Mouse (Mus musculus) adipocyte (in vitro differentiated cells): Measurements from ENCODE around the gene Rai14.
"Not testable (repeated sequence)": the region's sequence is repeated elsewhere in the genome, so short reads cannot be mapped to it uniquely, and the experiment has no call there.

ENCODE experiments used
- DNase-seq: peaks from one replicate; pipeline ENCODE4 v3.0.0-alpha.2; 2016; ENCODE audit warnings: low spot score

Rai14 gene

GRCm38 (mm10) chr15:10609107-10609506 lies 105.3 kb downstream of the Rai14 start:
- DNase-seq = no peak

GRCm38 (mm10) chr15:10608508-10609098 lies 105.8 kb downstream of the Rai14 start:
- no peak for DNase-seq

DNA sequence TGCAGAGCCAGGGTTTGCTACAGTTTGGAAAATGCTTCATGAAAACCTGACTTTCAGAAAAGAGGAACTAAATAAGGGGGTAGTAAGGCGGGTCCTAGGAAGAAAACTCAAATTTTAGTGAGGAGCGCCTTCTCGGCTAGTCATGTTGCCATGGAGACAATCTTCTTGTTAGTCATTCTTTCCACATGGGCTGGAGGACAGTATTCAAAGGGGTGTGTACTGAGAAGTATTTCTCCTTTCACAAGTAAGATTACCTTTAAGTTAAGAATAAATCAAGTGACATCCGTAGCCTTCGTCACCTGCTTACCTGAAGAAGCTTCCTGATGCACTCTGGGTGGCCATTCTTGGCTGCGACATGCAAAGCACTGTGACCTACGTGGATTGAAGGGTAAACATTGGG lies 115.0 kb downstream of the Rai14 start:
- DNase-seq = no peak

DNA sequence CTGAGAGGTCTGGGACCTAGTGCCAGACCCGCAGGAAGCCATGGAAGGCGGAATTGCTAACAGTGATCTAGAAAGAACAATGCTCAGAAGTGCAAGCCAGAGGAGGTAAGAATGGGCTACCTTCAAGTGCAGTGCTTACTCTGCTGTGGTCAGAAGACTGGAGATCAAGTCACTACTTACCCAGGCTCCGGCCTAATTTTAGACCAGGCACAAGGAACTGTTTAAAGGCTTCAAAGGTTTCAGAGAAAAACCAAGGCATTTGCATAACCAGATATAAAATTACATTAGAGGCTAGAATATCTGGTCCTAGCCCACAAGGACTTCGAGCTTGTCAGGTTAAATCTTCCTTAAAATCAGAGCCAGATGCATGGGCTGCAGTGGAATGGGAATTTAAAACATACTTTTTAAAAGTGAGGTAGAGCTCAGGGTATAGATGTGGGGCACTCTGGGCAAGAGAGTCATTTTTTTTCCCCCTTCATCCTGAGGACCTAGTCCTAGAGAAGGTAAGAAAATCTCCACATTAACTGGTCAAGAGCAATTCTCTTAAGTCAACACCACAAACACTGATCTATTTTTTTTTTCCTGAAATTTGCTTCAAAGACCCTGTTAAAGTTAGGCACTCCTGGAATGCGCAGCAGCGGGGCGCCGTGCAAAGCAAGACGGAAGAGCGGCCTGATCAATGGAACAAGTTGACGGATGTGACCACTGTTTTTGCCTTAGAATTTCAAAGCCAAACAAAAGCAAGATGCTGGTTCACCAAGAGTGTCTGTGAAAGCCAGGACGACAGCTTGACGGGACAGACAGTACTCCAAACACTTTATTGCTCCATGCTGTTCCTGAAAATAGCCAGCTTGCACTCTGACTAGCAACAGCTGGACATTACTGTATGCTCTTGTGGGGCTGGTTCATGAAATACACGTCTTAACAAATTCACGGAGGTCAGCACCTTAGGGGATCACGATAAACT lies 115.9 kb downstream of the Rai14 start:
- DNase-seq = no peak

- DNase-seq = no peak
Observed at GRCm38 (mm10) chr15:10596871-10597270, 117.6 kb downstream of the Rai14 start.

DNA sequence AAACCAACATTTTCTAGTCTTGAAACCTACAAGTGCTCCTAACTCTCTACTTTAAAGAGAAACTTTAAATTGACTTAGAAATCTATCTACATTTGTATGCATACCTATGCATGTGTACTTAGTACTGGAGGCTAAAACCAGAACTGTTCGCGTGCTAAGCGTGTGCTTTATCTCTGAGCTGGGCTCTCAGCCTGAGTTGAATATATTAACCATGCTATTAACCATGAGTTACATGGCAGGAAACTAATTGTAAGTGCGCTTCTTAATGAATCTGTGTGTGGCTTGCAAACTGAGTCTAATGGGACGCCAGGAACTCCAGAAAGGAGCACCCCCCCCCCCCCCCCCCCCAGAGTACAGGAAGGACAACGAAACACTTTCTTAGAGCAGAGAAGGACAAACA lies 119.0 kb downstream of the Rai14 start:
- DNase-seq = no peak

GRCm38 (mm10) chr15:10594910-10595309 lies 119.5 kb downstream of the Rai14 start:
- no peak for DNase-seq

DNA sequence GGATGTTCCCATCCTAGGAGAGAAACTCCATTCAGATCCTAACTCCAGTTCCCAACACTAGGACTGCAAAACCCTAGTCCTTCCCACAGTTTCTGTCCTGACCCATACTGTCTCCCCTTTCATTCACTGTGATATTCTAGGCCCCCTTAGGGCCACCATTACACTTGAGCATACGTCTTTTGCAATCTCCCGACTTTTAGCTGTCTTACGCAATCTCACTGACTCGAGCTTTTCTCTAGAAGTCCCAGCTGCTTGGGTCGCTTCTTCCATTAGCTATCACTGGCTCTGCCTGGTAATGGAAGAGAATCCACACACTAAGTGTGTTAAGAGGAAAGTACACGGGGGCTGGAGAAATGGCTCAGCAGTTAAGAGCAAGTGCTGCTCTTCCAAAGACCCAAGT lies 121.3 kb downstream of the Rai14 start:
- peak; percentile 36 for DNase-seq

GRCm38 (mm10) chr15:10586565-10586964 lies 127.9 kb downstream of the Rai14 start:
- DNase-seq = no peak

DNA sequence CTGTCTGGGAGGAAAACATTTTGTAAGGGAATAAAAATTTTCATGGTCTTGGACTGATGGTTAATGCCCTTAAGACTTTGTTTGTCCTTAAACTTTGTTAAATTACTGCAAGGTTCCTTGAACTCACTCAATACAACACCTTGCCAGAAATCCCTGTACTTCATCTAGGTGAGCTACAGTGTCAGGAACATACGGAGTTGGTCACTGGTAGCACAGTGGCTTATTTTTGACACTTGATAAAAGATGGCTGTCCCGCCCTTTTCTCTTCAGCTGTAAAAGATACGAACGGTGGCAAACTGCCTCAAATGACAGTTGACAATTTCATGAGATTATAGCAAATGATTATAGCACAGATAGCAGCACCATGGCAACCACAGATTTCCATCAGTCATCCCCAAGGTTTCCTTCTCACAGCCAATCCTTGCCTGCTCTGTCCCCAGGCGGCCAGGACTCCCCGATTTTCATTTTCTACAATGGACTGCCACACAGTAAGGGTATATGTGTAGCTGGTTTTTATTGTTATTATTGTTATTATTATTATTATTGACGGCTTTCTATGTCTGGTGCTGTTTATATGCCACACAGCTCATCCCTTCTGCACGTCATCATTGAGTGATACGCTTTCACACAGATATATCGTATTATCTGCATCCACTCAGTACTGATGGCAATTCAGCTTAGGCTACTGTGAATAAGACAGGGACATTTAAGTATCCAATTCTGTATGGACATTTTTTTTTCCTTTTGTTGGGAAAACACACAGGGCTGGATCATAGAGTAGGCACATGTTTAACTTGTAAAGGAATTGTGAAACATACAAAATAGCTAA lies 129.9 kb downstream of the Rai14 start:
- DNase-seq = no peak

- peak; percentile 72 for DNase-seq
Observed at GRCm38 (mm10) chr15:10583408-10583807, 131.0 kb downstream of the Rai14 start.

DNA sequence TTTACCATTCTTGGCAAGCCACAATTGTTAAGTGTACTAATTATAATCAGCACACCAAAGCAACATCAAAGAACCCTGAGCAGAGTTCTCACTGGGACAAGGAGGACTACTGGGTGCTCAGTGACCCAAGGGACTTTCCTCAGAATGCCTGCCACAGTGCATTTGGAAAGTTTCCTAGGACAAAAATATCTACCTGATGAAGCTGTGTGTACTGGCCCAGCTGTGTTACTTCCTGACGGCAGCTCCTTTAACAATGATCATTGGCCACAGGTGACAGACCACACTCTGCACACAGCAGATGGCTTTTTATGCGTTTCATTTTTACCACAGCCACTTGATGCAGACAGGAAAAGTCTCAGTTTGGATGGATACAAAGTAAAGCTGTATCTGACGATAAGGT lies 135.3 kb downstream of the Rai14 start:
- no peak for DNase-seq

GRCm38 (mm10) chr15:10566486-10566885 lies 147.9 kb downstream of the Rai14 start:
- no peak for DNase-seq

GRCm38 (mm10) chr15:10564201-10564600 lies 150.2 kb downstream of the Rai14 start:
- no peak for DNase-seq

DNA sequence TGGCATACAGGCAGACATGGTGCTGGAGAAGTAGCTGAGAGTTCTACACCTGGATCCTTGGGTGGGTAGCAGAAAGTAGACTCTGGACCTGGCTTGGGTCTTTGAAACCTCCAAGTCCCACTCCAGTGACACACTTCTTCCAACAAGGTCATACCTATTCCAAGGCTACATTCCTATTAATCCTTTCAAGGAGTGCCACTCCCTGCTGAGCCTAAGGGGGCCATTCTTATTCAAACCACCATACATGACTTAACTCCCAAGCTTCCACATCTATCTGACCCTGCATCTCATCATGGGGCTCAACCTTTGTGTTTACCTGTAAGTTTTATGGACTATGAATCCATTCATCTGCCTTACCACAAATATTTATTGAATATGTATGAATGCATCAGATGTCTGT lies 152.1 kb downstream of the Rai14 start:
- no peak for DNase-seq

DNA sequence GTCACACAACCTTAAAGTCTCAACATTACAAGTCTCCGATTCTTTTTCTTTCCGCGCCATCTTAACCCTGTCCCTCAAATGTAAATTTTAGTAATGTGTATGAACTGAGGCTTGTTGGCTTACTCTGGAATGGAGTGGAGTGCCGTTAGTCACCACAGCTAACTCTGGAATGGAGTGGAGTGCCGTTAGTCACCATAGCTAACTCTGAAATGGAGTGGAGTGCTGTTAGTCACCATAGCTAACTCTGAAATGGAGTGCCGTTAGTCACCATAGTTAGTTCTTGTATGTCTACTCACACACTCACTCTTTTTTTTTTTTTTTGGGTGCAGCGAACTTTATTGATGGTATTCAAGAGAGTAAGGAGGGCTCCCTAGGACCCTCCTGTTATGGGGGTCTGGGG lies 154.4 kb downstream of the Rai14 start:
- DNase-seq = no peak

- DNase-seq = no peak
Observed at GRCm38 (mm10) chr15:10558465-10558864, 156.0 kb downstream of the Rai14 start, which contains the start of gene Ttc23l. Ttc23l (minus strand) TSS chr15:10558668.

- no peak for DNase-seq
Observed at GRCm38 (mm10) chr15:10554336-10554735, 160.1 kb downstream of the Rai14 start.

GRCm38 (mm10) chr15:10540271-10541088 lies 173.9 kb downstream of the Rai14 start:
- no peak for DNase-seq

- DNase-seq = no peak
Observed at GRCm38 (mm10) chr15:10535969-10536368, 178.5 kb downstream of the Rai14 start.

DNA sequence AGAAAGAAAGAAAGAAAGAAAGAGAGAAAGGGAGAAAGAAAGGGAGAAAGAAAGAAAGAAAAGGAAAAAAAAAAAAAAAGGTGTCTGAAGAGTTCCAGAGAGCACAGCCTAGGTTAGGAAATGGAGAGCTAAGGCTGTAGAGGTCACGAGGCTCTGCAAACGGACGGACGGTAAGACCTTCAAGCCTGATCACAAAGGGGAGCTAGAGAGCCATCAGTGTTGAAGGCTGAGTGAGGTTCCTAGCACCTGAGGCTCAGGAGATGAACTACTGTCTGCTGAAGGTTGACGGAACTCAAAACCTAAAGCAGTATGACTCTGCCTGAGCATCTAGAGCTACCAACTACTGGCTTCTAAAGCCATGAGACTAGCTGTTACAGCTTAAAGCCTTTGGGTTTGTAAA lies 179.8 kb downstream of the Rai14 start:
- DNase-seq = no peak

DNA sequence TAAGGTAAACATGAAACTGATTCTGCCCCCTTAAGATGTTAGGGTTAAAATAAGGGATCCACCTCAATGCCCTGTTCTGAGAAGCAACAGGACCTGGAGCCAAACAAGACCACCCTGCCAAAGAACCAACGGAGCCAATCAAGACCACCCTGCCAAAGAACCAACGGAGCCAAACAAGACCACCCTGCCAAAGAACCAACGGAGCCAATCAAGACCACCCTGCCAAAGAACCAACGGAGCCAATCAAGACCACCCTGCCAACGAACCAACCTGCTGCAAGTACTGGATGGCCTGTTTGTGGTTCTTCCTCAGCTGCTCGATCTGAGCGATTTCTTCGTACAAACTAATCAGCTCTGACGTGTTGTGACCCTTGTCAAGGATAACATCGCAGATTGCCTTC lies 181.1 kb downstream of the Rai14 start:
- not testable (repeated sequence) for DNase-seq
